Mouse (Mus musculus): Measurements from ENCODE around the gene Fa2h. TPM values are rescaled to one million over a fixed set of nuclear protein-coding genes. Genes with fewer than 3 reads are reported as not detected.

Fa2h gene
- polyA plus RNA-seq, 1 experiment from 2014 or later, result not detected

GRCm38 (mm10) chr8:111350577-111350976 lies 43.0 kb downstream of the Fa2h start:
- ATAC-seq (ENCODE audit: low FRiP score), result no peak
- H3K36me3 ChIP-seq (ENCODE audit: control insufficient read depth, insufficient read depth, low read length), result no peaks in the 10 kb centered on the region
- no peak for DNase-seq (ENCODE audit: low spot score)
- no peak overlapping the region for H3K27ac ChIP-seq (ENCODE audit: low read depth, low read length)
- 83% methylated on average over 6 of the region's 6 CpGs for WGBS
- no peak overlapping the region for H3K9ac ChIP-seq (ENCODE audit: low read depth, low read length)
- no peaks in the 10 kb centered on the region for H3K4me1 ChIP-seq (replicated peaks; ENCODE audit: control insufficient read depth, insufficient read depth, low read length)
- no peak overlapping the region for H3K4me3 ChIP-seq (ENCODE audit: low read depth, low read length)
- no peak overlapping the region for H3K4me2 ChIP-seq (replicated peaks; ENCODE audit: low read depth, low read length)
- H3K27me3 ChIP-seq (ENCODE audit: control insufficient read depth, insufficient read depth, low read length), result no peaks in the 10 kb centered on the region
- no peaks in the 10 kb centered on the region for H3K9me3 ChIP-seq (ENCODE audit: control insufficient read depth, low read length)

- Histone ChIP-seq H3K27me3 (ENCODE audit: control insufficient read depth, insufficient read depth, low read length) (no peaks in the 10 kb centered on the region), H3K27ac (ENCODE audit: low read depth, low read length) (no peak overlapping the region), H3K4me1 (replicated peaks; ENCODE audit: control insufficient read depth, insufficient read depth, low read length) (no peaks in the 10 kb centered on the region), H3K9me3 (ENCODE audit: control insufficient read depth, low read length) (no peaks in the 10 kb centered on the region), H3K4me3 (ENCODE audit: low read depth, low read length) (no peak overlapping the region), H3K9ac (ENCODE audit: low read depth, low read length) (no peak overlapping the region), H3K4me2 (replicated peaks; ENCODE audit: low read depth, low read length) (no peak overlapping the region), H3K36me3 (ENCODE audit: control insufficient read depth, insufficient read depth, low read length) (no peaks in the 10 kb centered on the region)
- WGBS, result 24% methylated on average over 5 of the region's 5 CpGs
- no peak for ATAC-seq (ENCODE audit: low FRiP score)
- peak; percentile 81 for DNase-seq (ENCODE audit: low spot score)
Observed at GRCm38 (mm10) chr8:111343225-111343624, 50.4 kb downstream of the Fa2h start.

GRCm38 (mm10) chr8:111340186-111340585 lies 53.4 kb downstream of the Fa2h start:
- ATAC-seq (ENCODE audit: low FRiP score) (no peak), DNase-seq (ENCODE audit: low spot score) (no peak)
- H3K4me1 ChIP-seq (replicated peaks; ENCODE audit: control insufficient read depth, insufficient read depth, low read length), result no peaks in the 10 kb centered on the region
- H3K9ac ChIP-seq (ENCODE audit: low read depth, low read length), result no peak overlapping the region
- no peak overlapping the region for H3K4me3 ChIP-seq (ENCODE audit: low read depth, low read length)
- no peak overlapping the region for H3K4me2 ChIP-seq (replicated peaks; ENCODE audit: low read depth, low read length)
- no peak overlapping the region for H3K27ac ChIP-seq (ENCODE audit: low read depth, low read length)
- H3K27me3 ChIP-seq (ENCODE audit: control insufficient read depth, insufficient read depth, low read length), result no peaks in the 10 kb centered on the region
- H3K36me3 ChIP-seq (ENCODE audit: control insufficient read depth, insufficient read depth, low read length), result no peaks in the 10 kb centered on the region
- 77% methylated on average over 3 of the region's 3 CpGs for WGBS
- no peaks in the 10 kb centered on the region for H3K9me3 ChIP-seq (ENCODE audit: control insufficient read depth, low read length)

GRCm38 (mm10) chr8:111338370-111339208 lies 55.0 kb downstream of the Fa2h start:
- ATAC-seq (ENCODE audit: low FRiP score), result no peak
- WGBS, result 52% methylated on average over 12 of the region's 12 CpGs
- no peaks in the 10 kb centered on the region for H3K27me3 ChIP-seq (ENCODE audit: control insufficient read depth, insufficient read depth, low read length)

GRCm38 (mm10) chr8:111337890-111338347 lies 55.7 kb downstream of the Fa2h start, which contains the start of gene Mlkl:
Gene Mlkl (minus strand): TSS chr8:111338177.
- Histone ChIP-seq H3K4me2 (replicated peaks; ENCODE audit: low read depth, low read length) (peak within 1 kb of the TSS; percentile 45), H3K9ac (ENCODE audit: low read depth, low read length) (no peak within 1 kb of the TSS), H3K4me1 (replicated peaks; ENCODE audit: control insufficient read depth, insufficient read depth, low read length) (no peaks in the 10 kb centered on the region), H3K27ac (ENCODE audit: low read depth, low read length) (no peak within 1 kb of the TSS), H3K36me3 (ENCODE audit: control insufficient read depth, insufficient read depth, low read length) (no peaks in the 10 kb centered on the region), H3K9me3 (ENCODE audit: control insufficient read depth, low read length) (no peaks in the 10 kb centered on the region), H3K27me3 (ENCODE audit: control insufficient read depth, insufficient read depth, low read length) (no peaks in the 10 kb centered on the region), H3K4me3 (ENCODE audit: low read depth, low read length) (peak within 1 kb of the TSS; percentile 32)
- peak; percentile 51 for DNase-seq (ENCODE audit: low spot score)
- no peak for ATAC-seq (ENCODE audit: low FRiP score)
- 1% methylated on average over 29 of the region's 29 CpGs for WGBS

More at GRCm38 (mm10) chr8:111338370-111339208, 55.0 kb downstream of the Fa2h start:
- H3K4me2 ChIP-seq (replicated peaks; ENCODE audit: low read depth, low read length), result peak overlapping the region; percentile 45
- H3K36me3 ChIP-seq (ENCODE audit: control insufficient read depth, insufficient read depth, low read length), result no peaks in the 10 kb centered on the region
- DNase-seq (ENCODE audit: low spot score), result peak; percentile 9
- H3K9ac ChIP-seq (ENCODE audit: low read depth, low read length), result no peak overlapping the region
- no peak overlapping the region for H3K27ac ChIP-seq (ENCODE audit: low read depth, low read length)
- H3K4me3 ChIP-seq (ENCODE audit: low read depth, low read length), result peak overlapping the region; percentile 32
- no peaks in the 10 kb centered on the region for H3K4me1 ChIP-seq (replicated peaks; ENCODE audit: control insufficient read depth, insufficient read depth, low read length)
- no peaks in the 10 kb centered on the region for H3K9me3 ChIP-seq (ENCODE audit: control insufficient read depth, low read length)

GRCm38 (mm10) chr8:111337311-111337889 lies 56.2 kb downstream of the Fa2h start:
- WGBS, result 31% methylated on average over 17 of the region's 17 CpGs
- H3K9ac ChIP-seq (ENCODE audit: low read depth, low read length), result no peak overlapping the region
- no peak for ATAC-seq (ENCODE audit: low FRiP score)

GRCm38 (mm10) chr8:111336692-111337091 lies 56.9 kb downstream of the Fa2h start:
- DNase-seq (ENCODE audit: low spot score), result no peak
- Histone ChIP-seq H3K27ac (ENCODE audit: low read depth, low read length) (no peak overlapping the region), H3K36me3 (ENCODE audit: control insufficient read depth, insufficient read depth, low read length) (no peaks in the 10 kb centered on the region), H3K4me2 (replicated peaks; ENCODE audit: low read depth, low read length) (no peak overlapping the region), H3K9ac (ENCODE audit: low read depth, low read length) (no peak overlapping the region), H3K4me3 (ENCODE audit: low read depth, low read length) (no peak overlapping the region), H3K9me3 (ENCODE audit: control insufficient read depth, low read length) (no peaks in the 10 kb centered on the region), H3K27me3 (ENCODE audit: control insufficient read depth, insufficient read depth, low read length) (no peaks in the 10 kb centered on the region), H3K4me1 (replicated peaks; ENCODE audit: control insufficient read depth, insufficient read depth, low read length) (no peaks in the 10 kb centered on the region)
- WGBS, result 80% methylated on average over 4 of the region's 4 CpGs
- no peak for ATAC-seq (ENCODE audit: low FRiP score)

More at GRCm38 (mm10) chr8:111337311-111337889, 56.2 kb downstream of the Fa2h start:
- no peaks in the 10 kb centered on the region for H3K36me3 ChIP-seq (ENCODE audit: control insufficient read depth, insufficient read depth, low read length)
- H3K9me3 ChIP-seq (ENCODE audit: control insufficient read depth, low read length), result no peaks in the 10 kb centered on the region
- H3K4me2 ChIP-seq (replicated peaks; ENCODE audit: low read depth, low read length), result peak overlapping the region; percentile 45
- no peaks in the 10 kb centered on the region for H3K4me1 ChIP-seq (replicated peaks; ENCODE audit: control insufficient read depth, insufficient read depth, low read length)
- no peak for DNase-seq (ENCODE audit: low spot score)
- peak overlapping the region; percentile 32 for H3K4me3 ChIP-seq (ENCODE audit: low read depth, low read length)
- no peak overlapping the region for H3K27ac ChIP-seq (ENCODE audit: low read depth, low read length)
- no peaks in the 10 kb centered on the region for H3K27me3 ChIP-seq (ENCODE audit: control insufficient read depth, insufficient read depth, low read length)

- ATAC-seq (ENCODE audit: low FRiP score), result no peak
- no peak for DNase-seq (ENCODE audit: low spot score)
- H3K9me3 ChIP-seq (ENCODE audit: control insufficient read depth, low read length), result no peaks in the 10 kb centered on the region
- H3K4me3 ChIP-seq (ENCODE audit: low read depth, low read length), result no peak overlapping the region
- no peak overlapping the region for H3K4me2 ChIP-seq (replicated peaks; ENCODE audit: low read depth, low read length)
- H3K4me1 ChIP-seq (replicated peaks; ENCODE audit: control insufficient read depth, insufficient read depth, low read length), result no peaks in the 10 kb centered on the region
- no peak overlapping the region for H3K9ac ChIP-seq (ENCODE audit: low read depth, low read length)
- H3K27ac ChIP-seq (ENCODE audit: low read depth, low read length), result no peak overlapping the region
- no peaks in the 10 kb centered on the region for H3K36me3 ChIP-seq (ENCODE audit: control insufficient read depth, insufficient read depth, low read length)
- 81% methylated on average over 6 of the region's 6 CpGs for WGBS
- no peaks in the 10 kb centered on the region for H3K27me3 ChIP-seq (ENCODE audit: control insufficient read depth, insufficient read depth, low read length)
Observed at GRCm38 (mm10) chr8:111325222-111325790, 68.3 kb downstream of the Fa2h start.
